Mouse (Mus musculus) lung, embryonic 14.5 days (tissue): ENCODE data around the gene Rbm19. TPM values are rescaled to one million over a fixed set of nuclear protein-coding genes. Genes with fewer than 3 reads are reported as not detected.
A peak's percentile ranks its signal among the peaks of the same experiment; 100 is the strongest.

Experiments used
- ATAC-seq: fragments of 200-750 bp; cut with Nextera tagmentation; 2 replicates; pipeline ENCODE4 v1.8.0; 2017; ENCODE audit warnings: mild to moderate bottlenecking, moderate TSS enrichment, moderate library complexity; ENCODE audit not compliant: insufficient read depth
- DNase-seq: peaks from one replicate; pipeline ENCODE4 v3.0.0-alpha.2; 2015
- H3K27ac ChIP-seq: fragments of 300-500 bp; sonication (generic); 2 replicates; pipeline ENCODE4 v1.5.1; 2014; ENCODE audit warnings: low read depth, mild to moderate bottlenecking, moderate library complexity
- H3K27me3 ChIP-seq: fragments of 300-500 bp; sonication (generic); 2 replicates; pipeline ENCODE4 v1.6.1; 2014; ENCODE audit warnings: low read length, control low read depth; ENCODE audit not compliant: insufficient read depth
- H3K36me3 ChIP-seq: fragments of 300-500 bp; sonication (generic); 2 replicates; pipeline ENCODE4 v1.6.1; 2014; ENCODE audit warnings: control low read depth; ENCODE audit not compliant: insufficient read depth
- H3K4me1 ChIP-seq: fragments of 300-500 bp; sonication (generic); 2 replicates; pipeline ENCODE4 v1.6.1; 2014; ENCODE audit warnings: antibody characterized with exemption, control low read depth; ENCODE audit not compliant: insufficient read depth
- H3K4me2 ChIP-seq: fragments of 300-500 bp; sonication (generic); 2 replicates; pipeline ENCODE4 v1.6.1; 2014; ENCODE audit warnings: mild to moderate bottlenecking
- H3K4me3 ChIP-seq: fragments of 300-500 bp; sonication (generic); 2 replicates; pipeline ENCODE4 v1.5.1; 2014; ENCODE audit warnings: low read depth, low read length
- H3K9ac ChIP-seq: fragments of 300-500 bp; sonication (generic); 2 replicates; pipeline ENCODE4 v1.6.1; 2014
- H3K9me3 ChIP-seq: fragments of 300-500 bp; sonication (generic); 2 replicates; pipeline ENCODE4 v1.6.1; 2016; ENCODE audit warnings: low read depth, low read length, control low read depth
- CTCF ChIP-seq: IDR thresholded peaks from 2 replicates; pipeline ENCODE4 v1.5.1; 2016; ENCODE audit warnings: antibody characterized with exemption, low read depth
- WGBS: fragments of 180-500 bp; shearing (Covaris S2); extraction: QIAGEN DNeasy Blood & Tissue Kit; methylation state at CpG from one replicate; pipeline ENCODE4 v1.1.7; 2014; 5-methylcytosine and 5-hydroxymethylcytosine counted together
- polyA plus RNA-seq: library from polyadenylated mRNA; unstranded; fragments of >200 nt; fragmentation: Nextera tagmentation; extraction: Ambion mirVana; gene quantifications from 2 replicates; pipeline ENCODE4 v1.2.1, GENCODE M21; 2014

Rbm19 gene
- polyA plus RNA-seq, 1 experiment from 2014 or later = 23.0 TPM

DNA sequence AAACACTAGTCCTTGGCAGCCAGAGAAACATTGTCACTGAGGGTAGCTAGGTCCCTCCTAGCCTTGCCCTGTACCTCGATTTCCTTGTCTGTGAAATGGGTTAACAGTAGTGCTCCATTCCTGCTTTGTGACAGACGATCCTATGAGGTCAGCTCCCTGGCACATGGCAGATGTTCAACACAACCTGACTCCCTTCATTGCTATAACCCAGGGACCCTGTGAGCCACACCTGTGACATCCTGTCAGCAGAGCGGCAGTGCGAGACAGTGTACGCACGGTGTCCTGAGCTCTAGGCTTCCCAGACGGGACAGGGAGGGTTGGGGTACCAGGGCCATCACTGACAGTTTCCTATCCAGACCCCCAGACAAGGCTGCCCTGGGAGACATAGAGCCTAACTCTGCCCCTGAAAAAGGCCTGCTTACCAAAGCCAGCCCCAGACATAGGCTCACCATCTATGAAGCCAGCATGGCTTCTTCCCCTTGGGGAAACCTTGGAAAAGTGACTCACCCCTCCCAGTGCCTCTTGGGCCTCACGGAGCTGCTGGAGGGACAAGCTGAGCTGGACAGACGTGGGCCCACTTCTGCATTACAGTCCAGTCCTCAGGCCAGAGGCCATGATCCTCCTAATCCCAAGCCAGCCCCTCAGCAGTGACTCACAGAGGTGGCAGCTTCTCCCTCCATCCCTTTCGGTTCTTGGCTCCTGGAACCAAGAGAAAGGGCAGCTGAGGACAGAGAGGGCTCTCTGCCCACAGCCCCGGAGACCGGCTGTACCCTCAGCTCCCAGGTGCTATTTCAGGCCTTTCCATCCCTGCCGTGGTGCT is 60.2 kb downstream of the Rbm19 start:
- no peaks in the 10 kb centered on the region for H3K4me1 ChIP-seq
- no peak for TF ChIP-seq CTCF
- H3K9ac ChIP-seq = no peak overlapping the region
- no peaks in the 10 kb centered on the region for H3K27me3 ChIP-seq
- H3K9me3 ChIP-seq = no peaks in the 10 kb centered on the region
- H3K27ac ChIP-seq = no peak overlapping the region
- H3K4me2 ChIP-seq = no peak overlapping the region
- DNase-seq = no peak
- no peak for ATAC-seq
- 91% methylated on average over 13 of the region's 13 CpGs for WGBS
- H3K4me3 ChIP-seq = no peak overlapping the region
- H3K36me3 ChIP-seq = peaks cover 15% of the 10 kb centered on the region

- Histone ChIP-seq H3K9ac (no peak overlapping the region), H3K4me1 (no peaks in the 10 kb centered on the region), H3K27ac (no peak overlapping the region), H3K27me3 (no peaks in the 10 kb centered on the region), H3K9me3 (no peaks in the 10 kb centered on the region), H3K4me3 (no peak overlapping the region), H3K4me2 (no peak overlapping the region), H3K36me3 (peaks cover 15% of the 10 kb centered on the region)
- 93% methylated on average over 4 of the region's 4 CpGs for WGBS
- ATAC-seq = no peak
- no peak for TF ChIP-seq CTCF
- DNase-seq = no peak
These were observed 60.7 kb downstream of the Rbm19 start for GRCm38 (mm10) chr5:120177066-120177340.

GRCm38 (mm10) chr5:120180102-120180501 is 63.8 kb downstream of the Rbm19 start:
- TF ChIP-seq CTCF = no peak
- peaks cover 15% of the 10 kb centered on the region for H3K36me3 ChIP-seq
- DNase-seq (no peak), ATAC-seq (no peak)
- H3K27me3 ChIP-seq = no peaks in the 10 kb centered on the region
- H3K4me2 ChIP-seq = no peak overlapping the region
- no peak overlapping the region for H3K27ac ChIP-seq
- H3K4me1 ChIP-seq = no peaks in the 10 kb centered on the region
- no peak overlapping the region for H3K4me3 ChIP-seq
- no peak overlapping the region for H3K9ac ChIP-seq
- WGBS = 93% methylated on average over 11 of the region's 11 CpGs
- H3K9me3 ChIP-seq = no peaks in the 10 kb centered on the region

GRCm38 (mm10) chr5:120181384-120181783 is 65.1 kb downstream of the Rbm19 start:
- no peak for TF ChIP-seq CTCF
- WGBS = 85% methylated on average over 4 of the region's 4 CpGs

DNA sequence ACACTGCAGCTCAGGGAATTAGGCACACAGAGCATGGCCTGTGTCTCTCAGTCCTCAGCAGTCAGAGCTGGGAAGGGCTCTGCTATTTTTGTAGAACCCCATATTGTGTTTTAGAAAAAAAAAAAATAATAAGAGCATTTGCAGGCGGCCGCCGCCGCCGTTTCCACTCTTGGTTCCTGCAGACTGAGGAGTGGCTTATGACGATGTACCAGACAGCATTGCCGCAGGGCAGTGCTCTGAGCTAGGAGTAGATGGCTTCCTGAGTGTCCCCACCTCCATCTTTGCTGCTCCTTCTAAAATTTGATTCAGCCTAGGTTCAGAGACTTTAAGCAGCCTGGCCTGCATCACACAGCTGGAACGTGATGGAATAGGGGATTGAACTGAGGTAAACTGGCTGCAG is 67.1 kb downstream of the Rbm19 start:
- DNase-seq (no peak), ATAC-seq (no peak)
- no peak overlapping the region for H3K27ac ChIP-seq
- no peak for TF ChIP-seq CTCF
- H3K4me2 ChIP-seq = no peak overlapping the region
- no peaks in the 10 kb centered on the region for H3K27me3 ChIP-seq
- WGBS = 70% methylated on average over 8 of the region's 8 CpGs
- no peak overlapping the region for H3K4me3 ChIP-seq
- peaks cover 7% of the 10 kb centered on the region; the same call in 1 of the 2 replicates for H3K36me3 ChIP-seq
- no peak overlapping the region for H3K9ac ChIP-seq
- no peaks in the 10 kb centered on the region for H3K9me3 ChIP-seq
- H3K4me1 ChIP-seq = no peaks in the 10 kb centered on the region

More at GRCm38 (mm10) chr5:120181384-120181783, 65.1 kb downstream of the Rbm19 start:
- Histone ChIP-seq H3K27me3 (no peaks in the 10 kb centered on the region), H3K4me3 (no peak overlapping the region), H3K36me3 (peaks cover 7% of the 10 kb centered on the region), H3K9me3 (no peaks in the 10 kb centered on the region), H3K4me2 (no peak overlapping the region), H3K4me1 (no peaks in the 10 kb centered on the region), H3K27ac (no peak overlapping the region), H3K9ac (no peak overlapping the region)
- no peak for DNase-seq
- no peak for ATAC-seq

- no peak overlapping the region for H3K27ac ChIP-seq
- no peak overlapping the region for H3K4me3 ChIP-seq
- no peaks in the 10 kb centered on the region for H3K27me3 ChIP-seq
- no peaks in the 10 kb centered on the region for H3K9me3 ChIP-seq
- DNase-seq (peak; percentile 19), ATAC-seq (no peak)
- no peak for TF ChIP-seq CTCF
- no peak overlapping the region for H3K4me2 ChIP-seq
- no peaks in the 10 kb centered on the region for H3K4me1 ChIP-seq
- H3K36me3 ChIP-seq = peaks cover 9% of the 10 kb centered on the region; the same call in 1 of the 2 replicates
- no peak overlapping the region for H3K9ac ChIP-seq
- WGBS = 56% methylated on average over 7 of the region's 7 CpGs
These were observed 67.5 kb downstream of the Rbm19 start for GRCm38 (mm10) chr5:120183790-120184189.

GRCm38 (mm10) chr5:120185949-120186348 is 69.7 kb downstream of the Rbm19 start:
- no peak for TF ChIP-seq CTCF
- Histone ChIP-seq H3K27me3 (no peaks in the 10 kb centered on the region), H3K4me1 (no peaks in the 10 kb centered on the region), H3K9me3 (no peaks in the 10 kb centered on the region), H3K9ac (no peak overlapping the region), H3K36me3 (peaks cover 9% of the 10 kb centered on the region; the same call in 1 of the 2 replicates), H3K4me2 (no peak overlapping the region), H3K4me3 (no peak overlapping the region), H3K27ac (no peak overlapping the region)
- ATAC-seq (no peak), DNase-seq (no peak)
- WGBS = 86% methylated on average over 10 of the region's 10 CpGs
